ENCODE assay signal across 8 mouse cellular contexts in the genomic region with DNA sequence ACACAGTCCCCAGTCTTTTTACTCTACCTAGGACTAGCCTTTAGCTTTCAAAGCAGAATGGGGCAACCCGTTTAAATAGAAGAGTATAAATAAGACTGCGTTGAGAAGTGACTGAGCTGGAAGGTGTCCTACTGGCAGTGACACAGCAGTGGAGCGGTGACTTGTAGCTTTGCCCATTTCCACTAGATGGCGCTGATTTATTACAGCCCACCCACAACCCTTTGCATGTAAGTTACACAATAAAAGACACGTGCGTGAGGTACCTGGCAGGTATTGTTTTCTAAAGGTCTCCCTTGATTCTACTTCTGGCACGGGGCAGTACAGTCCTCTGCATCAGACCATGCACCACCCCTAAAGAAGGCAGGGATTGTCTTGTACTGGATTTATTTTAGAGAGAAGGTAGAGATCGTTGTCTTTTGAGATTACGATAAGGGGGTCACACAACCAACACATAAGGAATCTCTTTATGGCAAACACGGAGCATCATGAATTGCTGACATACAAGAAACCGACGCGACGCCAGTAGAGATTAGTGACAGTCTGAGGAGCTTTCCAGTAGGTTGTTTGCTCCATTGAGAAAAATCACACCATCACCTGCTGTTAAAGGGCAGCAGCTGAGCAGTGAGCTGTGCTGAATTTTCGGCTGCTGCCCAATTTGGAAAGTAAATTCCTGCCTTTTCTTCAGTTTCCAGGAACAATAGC.
DNase-seq lines count a peak whose midpoint lies in the region; ATAC-seq and TF ChIP-seq lines count a peak whose summit lies in the region.

No protein-coding gene starts in this region.

- no peak overlapping the region for H3K27ac ChIP-seq in forebrain, embryonic 14.5 days (ENCODE audit: low read depth, low read length)
- H3K27ac ChIP-seq in lung, embryonic 14.5 days (ENCODE audit: low read depth), result no peak overlapping the region

- no peaks in the 10 kb centered on the region for H3K9me3 ChIP-seq in G1E (replicated peaks)
- H3K9me3 ChIP-seq in forebrain, embryonic 14.5 days (replicated peaks; ENCODE audit: control insufficient read depth, low read length), result no peaks in the 10 kb centered on the region
- no peaks in the 10 kb centered on the region for H3K9me3 ChIP-seq in lung, embryonic 14.5 days (ENCODE audit: low read depth, low read length)

- peak; percentile 25 for DNase-seq in G1E (ENCODE audit: low spot score)
- peak; percentile 75 for DNase-seq in cerebellum, adult 11 months
- DNase-seq in forebrain, embryonic 14.5 days (ENCODE audit: low spot score), result peak; percentile 85
- DNase-seq in heart, postnatal 36 days, result peak; percentile 64
- peak; percentile 73 to 92 for DNase-seq in layer of hippocampus, adult 18-20 months (ENCODE audit: low spot score in 2 of 2)
- peak; percentile 87 for DNase-seq in lung, embryonic 14.5 days
- DNase-seq in ovary, adult 18-20 months (ENCODE audit: low spot score), result peak; percentile 3
- DNase-seq in thymus, postnatal 25 days, result peak; percentile 54

- no peak overlapping the region for H3K9ac ChIP-seq in forebrain, embryonic 14.5 days (ENCODE audit: low read length)
- H3K9ac ChIP-seq in lung, embryonic 14.5 days, result no peak overlapping the region

- peaks cover 19% of the 10 kb centered on the region for H3K27me3 ChIP-seq in G1E (ENCODE audit: insufficient read depth, low read length)
- H3K27me3 ChIP-seq in forebrain, embryonic 14.5 days (replicated peaks; ENCODE audit: control insufficient read depth, insufficient read depth, low read length), result no peaks in the 10 kb centered on the region
- H3K27me3 ChIP-seq in lung, embryonic 14.5 days (ENCODE audit: insufficient read depth, low read length), result no peaks in the 10 kb centered on the region

- peak; percentile 65; the same call in 1 of the 2 replicates for ATAC-seq in G1E (ENCODE audit: extremely low read depth, insufficient number of reproducible peaks, low FRiP score, poor library complexity, severe bottlenecking)
- ATAC-seq in forebrain, embryonic 14.5 days, result peak; percentile 95
- peak; percentile 62 for ATAC-seq in lung, embryonic 14.5 days (ENCODE audit: insufficient read depth)

- H3K4me2 ChIP-seq in forebrain, embryonic 14.5 days (ENCODE audit: low read length), result 0 out of 2 replicates have a peak overlapping the region, but pooled peaks have one; percentile 4
- H3K4me2 ChIP-seq in lung, embryonic 14.5 days, result no peak overlapping the region

- intact Hi-C loops in heart, postnatal 36 days (cut with DNase I), result loop anchor here (1.0 to 2.0 kb wide), 3 partner anchors 139 to 286 kb away; no protein-coding TSS in a partner anchor

- H3K4me1 ChIP-seq in G1E (ENCODE audit: insufficient read depth, low read depth, low read length), result peaks cover 8% of the 10 kb centered on the region; the same call in 1 of the 2 replicates
- H3K4me1 ChIP-seq in forebrain, embryonic 14.5 days (ENCODE audit: control insufficient read depth, insufficient read depth, low read length), result no peaks in the 10 kb centered on the region
- no peaks in the 10 kb centered on the region for H3K4me1 ChIP-seq in lung, embryonic 14.5 days (ENCODE audit: insufficient read depth)

- WGBS in forebrain, embryonic 14.5 days, result 22% methylated on average over 15 of the region's 15 CpGs
- WGBS in lung, embryonic 14.5 days, result 25% methylated on average over 15 of the region's 15 CpGs

- peak; percentile 78 for TF ChIP-seq CTCF in G1E (IDR thresholded peaks at IDR 0.05; ENCODE audit: low read depth, low read length)
- peak; percentile 91 for TF ChIP-seq CTCF in lung, embryonic 14.5 days (IDR thresholded peaks at IDR 0.05; ENCODE audit: low read depth)

- H3K36me3 ChIP-seq in G1E (replicated peaks), result no peaks in the 10 kb centered on the region
- H3K36me3 ChIP-seq in forebrain, embryonic 14.5 days (ENCODE audit: control insufficient read depth, insufficient read depth, low read length), result no peaks in the 10 kb centered on the region
- no peaks in the 10 kb centered on the region for H3K36me3 ChIP-seq in lung, embryonic 14.5 days (ENCODE audit: insufficient read depth)

- no peak overlapping the region for H3K4me3 ChIP-seq in G1E (ENCODE audit: low read depth, low read length)
- H3K4me3 ChIP-seq in forebrain, embryonic 14.5 days (ENCODE audit: low read depth, low read length), result no peak overlapping the region
- no peak overlapping the region for H3K4me3 ChIP-seq in lung, embryonic 14.5 days (ENCODE audit: low read depth, low read length)

Comparison
In these comparisons a context has a peak if more than half of its experiments do, and no peak if none do; other contexts are left out.
1. DNase-seq: peak in every context shown above with its lines; median percentile 87 in lung, embryonic 14.5 days; 85 in forebrain, embryonic 14.5 days; 82 in layer of hippocampus, adult 18-20 months; 75 in cerebellum, adult 11 months; 64 in heart, postnatal 36 days; 54 in thymus, postnatal 25 days; 25 in G1E; 3 in ovary, adult 18-20 months.